In the genomic region with DNA sequence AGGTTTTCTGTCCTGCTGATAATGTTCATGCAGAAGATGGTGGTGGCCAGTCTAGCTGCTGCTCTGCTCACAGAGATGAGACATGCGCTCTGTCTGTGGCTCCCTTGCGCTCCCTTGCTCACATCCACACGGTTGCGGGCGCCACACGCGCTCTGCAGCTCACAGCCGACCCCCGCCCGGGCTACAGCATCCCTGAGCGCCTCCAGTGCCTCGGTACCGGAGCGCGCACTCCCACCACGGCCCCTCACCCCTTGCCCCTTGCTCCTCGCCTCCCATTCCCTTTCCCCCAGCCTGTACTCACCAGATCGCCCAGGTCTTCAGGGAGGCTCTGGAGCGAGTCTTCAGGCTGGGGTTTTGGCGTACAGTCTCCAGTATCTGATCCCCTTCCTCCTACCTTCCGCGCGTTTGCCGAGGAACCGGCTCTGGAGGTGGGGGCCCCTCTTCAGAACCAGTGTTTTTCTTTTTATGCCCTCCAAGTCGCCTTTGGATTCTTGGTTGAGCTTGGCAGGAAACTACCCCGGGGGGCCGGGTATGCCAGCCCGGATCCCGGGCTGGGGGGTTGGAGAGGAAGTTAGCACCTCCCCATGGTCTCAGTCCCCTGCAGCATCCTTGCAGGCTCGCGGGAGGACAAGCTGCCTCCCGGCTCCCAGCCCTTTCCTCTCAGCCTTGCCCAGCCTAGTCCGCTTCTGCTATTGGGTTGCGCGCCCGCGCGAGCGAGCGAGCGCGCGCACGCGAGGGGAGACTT, we compare ENCODE assay signal across 8 mouse cellular contexts. TPM values are rescaled to one million over a fixed set of nuclear protein-coding genes. Genes with fewer than 3 reads are reported as not detected.
DNase-seq lines count a peak whose midpoint lies in the region; ATAC-seq and TF ChIP-seq lines count a peak whose summit lies in the region.
"Had no signal": no experiment of that assay in that cellular context is flagged by ENCODE, and none has a peak within 500 bp of the region (broad histone marks: within the 10 kb centered on the region; RNA-seq: fewer than 3 reads in every experiment).

Gria4 (minus strand) TSS at position 691 of the 745 bp plus-strand sequence.

- no peaks in the 10 kb centered on the region for H3K4me1 ChIP-seq in forebrain, embryonic 11.5 days (replicated peaks; ENCODE audit: control insufficient read depth, insufficient read depth, low read length)
- no peaks in the 10 kb centered on the region; the same call in 1 of the 2 replicates for H3K4me1 ChIP-seq in hindbrain, postnatal 0 days (ENCODE audit: insufficient read depth, low read length)
- no peaks in the 10 kb centered on the region; the same call in 1 of the 2 replicates for H3K4me1 ChIP-seq in olfactory bulb, adult 2 months (ENCODE audit: control insufficient read depth, insufficient read depth, low read length)

- no peaks in the 10 kb centered on the region for H3K9me3 ChIP-seq in forebrain, embryonic 11.5 days (ENCODE audit: control insufficient read depth, low read length)
- H3K9me3 ChIP-seq in hindbrain, postnatal 0 days (ENCODE audit: low read length), result no peaks in the 10 kb centered on the region

- in situ Hi-C loops in Patski (cut with MboI; ENCODE audit: low pct_unique_long_range_greater_than_20kb), result no loop called here

- no peaks in the 10 kb centered on the region for H3K36me3 ChIP-seq in forebrain, embryonic 11.5 days (ENCODE audit: control insufficient read depth, insufficient read depth, low read length)
- no peaks in the 10 kb centered on the region for H3K36me3 ChIP-seq in hindbrain, postnatal 0 days (ENCODE audit: insufficient read depth, low read length)

- H3K27me3 ChIP-seq in Patski, result peaks cover 11% of the 10 kb centered on the region
- H3K27me3 ChIP-seq in forebrain, embryonic 11.5 days (ENCODE audit: control insufficient read depth, insufficient read depth, low read length), result no peaks in the 10 kb centered on the region
- H3K27me3 ChIP-seq in hindbrain, postnatal 0 days (ENCODE audit: insufficient read depth, low read length), result no peaks in the 10 kb centered on the region

- peak; percentile 90 for TF ChIP-seq POLR2A in olfactory bulb, adult 2 months (IDR thresholded peaks at IDR 0.05; ENCODE audit: insufficient read depth, low read depth, low read length)

- POLR2A ChIA-PET in Patski (lab: Charles Lee), result no interaction called here

- under 1% methylated on average over 46 of the region's 46 CpGs for WGBS in forebrain, embryonic 11.5 days
- under 1% methylated on average over 46 of the region's 46 CpGs for WGBS in hindbrain, postnatal 0 days
- under 1% methylated on average over 46 of the region's 46 CpGs for WGBS in olfactory bulb, adult 2 months

- H3K27ac ChIP-seq in forebrain, embryonic 11.5 days (ENCODE audit: low read depth, low read length), result peak within 1 kb of the TSS; percentile 48; the same call in 1 of the 2 replicates
- peak within 1 kb of the TSS; percentile 92 for H3K27ac ChIP-seq in hindbrain, postnatal 0 days
- H3K27ac ChIP-seq in olfactory bulb, adult 2 months (ENCODE audit: insufficient read depth, low read depth, low read length), result peak within 1 kb of the TSS; percentile 87

- DNase-seq in Patski (ENCODE audit: low read depth, low spot score), result no peak
- DNase-seq in brain, adult 2 months (ENCODE audit: low read depth, low spot score), result peak; percentile 97
- DNase-seq in forebrain, embryonic 11.5 days (ENCODE audit: low spot score), result peak; percentile 86
- peak; percentile 94 for DNase-seq in hindbrain, postnatal 0 days (ENCODE audit: low spot score)
- peak; percentile 82 to 85 for DNase-seq in left cerebral cortex, postnatal 36 days (ENCODE audit: low spot score in 2 of 2)
- DNase-seq in adipocyte (ENCODE audit: low spot score), result no peak

- CTCF ChIA-PET in Patski (lab: Charles Lee), result no interaction called here

- peak; percentile 93 for ATAC-seq in Patski
- peak; percentile 96 for ATAC-seq in forebrain, embryonic 11.5 days (replicated peaks; ENCODE audit: low FRiP score)
- ATAC-seq in hindbrain, postnatal 0 days, result peak; percentile 95

- peak within 1 kb of the TSS; percentile 74 for H3K4me2 ChIP-seq in forebrain, embryonic 11.5 days (ENCODE audit: low read depth, low read length, severe bottlenecking)
- peak within 1 kb of the TSS; percentile 59 for H3K4me2 ChIP-seq in hindbrain, postnatal 0 days (ENCODE audit: low read depth, low read length)

- no peak for TF ChIP-seq CTCF in Patski (IDR thresholded peaks at IDR 0.05)
- no peak for TF ChIP-seq CTCF in hindbrain, postnatal 0 days (IDR thresholded peaks at IDR 0.05; ENCODE audit: low read depth)
- TF ChIP-seq CTCF in olfactory bulb, adult 2 months (IDR thresholded peaks at IDR 0.05; ENCODE audit: insufficient read depth, low read depth, low read length), result 0 out of 2 replicates have a peak, but pooled peaks have one; percentile 6

- intact Hi-C loops in left cerebral cortex, postnatal 36 days (cut with DNase I), result no loop called here

- H3K4me3 ChIP-seq in forebrain, embryonic 11.5 days (ENCODE audit: low read depth, low read length), result peak within 1 kb of the TSS; percentile 54
- H3K4me3 ChIP-seq in hindbrain, postnatal 0 days (ENCODE audit: low read length), result peak within 1 kb of the TSS; percentile 82
- H3K4me3 ChIP-seq in olfactory bulb, adult 2 months (ENCODE audit: insufficient read depth, low read depth, low read length), result peak within 1 kb of the TSS; percentile 96
- H3K4me3 ChIP-seq: erythroblast, embryonic 14.5 days had no signal

- peak within 1 kb of the TSS; percentile 69 for H3K9ac ChIP-seq in forebrain, embryonic 11.5 days (ENCODE audit: low read length)
- H3K9ac ChIP-seq in hindbrain, postnatal 0 days (replicated peaks; ENCODE audit: low read length), result peak within 1 kb of the TSS; percentile 63

RNA-seq across cellular contexts. Expression of gene Gria4, which starts in this region (rescaled TPM):
- 3.2 TPM for polyA plus RNA-seq in Patski (2021)
- 5.5 and 6.4 TPM in 2 replicates for polyA plus RNA-seq in forebrain, embryonic 11.5 days (2014; fragmentation: Nextera tagmentation; extraction: Ambion mirVana)
- 94.6 and 96.7 TPM in 2 replicates for total RNA-seq in hindbrain, postnatal 0 days (2014; rRNA removed)
- polyA plus RNA-seq in hindbrain, postnatal 0 days (2015; fragmentation: Nextera tagmentation; extraction: Ambion mirVana), result 38.6 and 39.8 TPM in 2 replicates
- 100 to 1,000 TPM; 102 to 103 TPM for total RNA-seq in left cerebral cortex, postnatal 36 days (2021)
- not detected in 2 replicates for polyA plus RNA-seq in olfactory bulb, adult 2 months (2012; ENCODE audit: insufficient read depth, insufficient read length, low replicate concordance, missing spikeins)
- polyA plus RNA-seq: erythroblast, embryonic 14.5 days had no signal

Comparison
In these comparisons a context has a peak if more than half of its experiments do, and no peak if none do; other contexts are left out.
1. DNase-seq: peak in brain, adult 2 months (single experiment), forebrain, embryonic 11.5 days (single experiment), hindbrain, postnatal 0 days (single experiment) and left cerebral cortex, postnatal 36 days (2 of 2); none in Patski (single experiment) and adipocyte (single experiment).
2. Peak in every context shown above with its lines, with median percentiles within 50 percentile points of each other: ATAC-seq, H3K27ac ChIP-seq and H3K4me3 ChIP-seq.